Comparison of ENCODE assay signal across 8 mouse cellular contexts in genomic region chr15:81744992-81745600, GRCm38 (mm10). TPM values are rescaled to one million over a fixed set of nuclear protein-coding genes. Genes with fewer than 3 reads are reported as not detected.
A peak's percentile ranks its signal among the peaks of the same experiment; 100 is the strongest.
DNase-seq lines count a peak whose midpoint lies in the region; ATAC-seq lines count a peak whose summit lies in the region.

TSS of gene Zc3h7b (plus strand) at chr15:81745057.
TSS of gene Rangap1 (minus strand) at chr15:81745530.

- intact Hi-C loops in left cerebral cortex, postnatal 36 days (cut with DNase I), result loop anchor here (2.0 kb wide), 1 partner anchor 58 kb away; the partner anchor contains the start of gene Tef

- under 1% methylated on average over 65 of the region's 65 CpGs for whole genome bisulfite sequencing in intestine, embryonic 15.5 days

- peaks cover 10% of the 10 kb centered on the region for H3K4me1 ChIP-seq in intestine, embryonic 15.5 days (replicated peaks)

- no peaks in the 10 kb centered on the region for H3K27me3 ChIP-seq in intestine, embryonic 15.5 days (replicated peaks)

- H3K9me3 ChIP-seq in intestine, embryonic 15.5 days, result no peaks in the 10 kb centered on the region

- DNase-seq in left cerebral cortex, adult 18-20 months (ENCODE audit: low spot score in 2 of 2), result peak; percentile 70 to 75
- no peak for DNase-seq in left cerebral cortex, adult 11 months (ENCODE audit: low spot score)
- DNase-seq in embryo, embryonic 9.5 days (ENCODE audit: extremely low spot score), result peak; percentile 79
- DNase-seq in gastrocnemius, postnatal 4 days (ENCODE audit: low spot score in 2 of 2), result peak; percentile 60 to 79
- peak; percentile 73 to 80 for DNase-seq in left cerebral cortex, postnatal 36 days (ENCODE audit: low spot score in 2 of 2)
- peak; percentile 75 for DNase-seq in mesoderm, embryonic 11.5 days (ENCODE audit: low read depth, low spot score)
- DNase-seq in right cerebral cortex, postnatal 4 days, result peak; percentile 73

- H3K4me3 ChIP-seq in intestine, embryonic 15.5 days (replicated peaks), result peak within 1 kb of the TSS; percentile 93

- no peaks in the 10 kb centered on the region for H3K36me3 ChIP-seq in intestine, embryonic 15.5 days

- peak within 1 kb of the TSS; percentile 89 for H3K4me2 ChIP-seq in intestine, embryonic 15.5 days (replicated peaks)

- peak; percentile 88 for ATAC-seq in intestine, embryonic 15.5 days

- peak within 1 kb of the TSS; percentile 94 for H3K9ac ChIP-seq in intestine, embryonic 15.5 days

- peak within 1 kb of the TSS; percentile 92 for H3K27ac ChIP-seq in intestine, embryonic 15.5 days

RNA-seq across cellular contexts. Expression of gene Zc3h7b, which starts in this region (rescaled TPM):
- 100 to 1,000 TPM; 163 to 181 TPM for total RNA-seq in left cerebral cortex, adult 18-20 months (2021)
- total RNA-seq in gastrocnemius, postnatal 4 days (2021), result 10 to 100 TPM; 54.8 to 54.9 TPM
- 16.8 and 17.2 TPM in 2 replicates for polyA plus RNA-seq in intestine, embryonic 15.5 days (2015; fragmentation: Nextera tagmentation; extraction: Ambion mirVana)
- 100 to 1,000 TPM; 177 to 182 TPM for total RNA-seq in left cerebral cortex, postnatal 36 days (2021)

RNA-seq across cellular contexts. Expression of gene Rangap1, which starts in this region (rescaled TPM):
- total RNA-seq in left cerebral cortex, adult 18-20 months (2021), result 100 to 1,000 TPM; 224 to 240 TPM
- total RNA-seq in gastrocnemius, postnatal 4 days (2021), result 10 to 100 TPM; 37.9 to 38.5 TPM
- 95.0 and 102 TPM in 2 replicates for polyA plus RNA-seq in intestine, embryonic 15.5 days (2015; fragmentation: Nextera tagmentation; extraction: Ambion mirVana)
- 100 to 1,000 TPM; 206 to 228 TPM for total RNA-seq in left cerebral cortex, postnatal 36 days (2021)

Comparison
In these comparisons a context has a peak if more than half of its experiments do, and no peak if none do; other contexts are left out.
1. RNA of gene Rangap1 (total RNA-seq): 224 to 240 TPM in left cerebral cortex, adult 18-20 months and 206 to 228 TPM in left cerebral cortex, postnatal 36 days; 37.9 to 38.5 TPM in gastrocnemius, postnatal 4 days; every median in the first group is over 4 times any median in the second.